Mouse (Mus musculus) liver, adult 2 months (tissue): ENCODE results near the gene H2-DMa.

ENCODE experiments used
- CTCF ChIP-seq: fragments of 200-500 bp; IDR thresholded peaks from 2 replicates; pipeline ENCODE4 v1.5.1; 2011; ENCODE audit warnings: low read depth, low read length, control low read depth
- POLR2A ChIP-seq: fragments of 200-500 bp; IDR thresholded peaks from 2 replicates; pipeline ENCODE4 v1.6.1; 2011; ENCODE audit warnings: low read length, control low read depth; ENCODE audit not compliant: insufficient read depth; ENCODE audit errors: extremely low read depth

GRCm38 (mm10) chr17:34121879-34122187, 2.5 kb downstream of the H2-DMa start:
- no peak for TF ChIP-seq CTCF
- TF ChIP-seq POLR2A: no peak
